Mouse (Mus musculus) olfactory bulb, adult 2 months (tissue): Measurements from ENCODE around the gene Gm9970. TPM values are rescaled to one million over a fixed set of nuclear protein-coding genes. Genes with fewer than 3 reads are reported as not detected.

Source experiments
- H3K27ac ChIP-seq: fragments of 200-500 bp; 2 replicates; pipeline ENCODE4 v1.5.1; 2012; ENCODE audit warnings: low read depth, low read length; ENCODE audit not compliant: insufficient read depth
- H3K4me1 ChIP-seq: fragments of 200-500 bp; 2 replicates; pipeline ENCODE4 v1.6.1; 2012; ENCODE audit warnings: low read length; ENCODE audit not compliant: control insufficient read depth, insufficient read depth
- H3K4me3 ChIP-seq: fragments of 200-500 bp; 2 replicates; pipeline ENCODE4 v1.5.1; 2012; ENCODE audit warnings: mild to moderate bottlenecking, low read depth, low read length, moderate library complexity; ENCODE audit not compliant: insufficient read depth
- CTCF ChIP-seq: fragments of 200-500 bp; IDR thresholded peaks from 2 replicates; pipeline ENCODE4 v1.5.1; 2012; ENCODE audit warnings: low read depth, mild to moderate bottlenecking, low read length, moderate library complexity; ENCODE audit not compliant: insufficient read depth
- POLR2A ChIP-seq: fragments of 200-500 bp; IDR thresholded peaks from 2 replicates; pipeline ENCODE4 v1.6.1; 2012; ENCODE audit warnings: mild to moderate bottlenecking, low read depth, low read length, moderate library complexity; ENCODE audit not compliant: insufficient read depth
- WGBS: fragments of 180-500 bp; shearing (Covaris S2); methylation state at CpG from one replicate; pipeline ENCODE4 v1.1.7; 2018; 5-methylcytosine and 5-hydroxymethylcytosine counted together
- polyA plus RNA-seq: library from polyadenylated mRNA; stranded (reverse); fragments of >200 nt; gene quantifications from 2 replicates; pipeline ENCODE4 v1.2.4, GENCODE M21; 2012; ENCODE audit warnings: low replicate concordance; ENCODE audit not compliant: missing spikeins, insufficient read depth, insufficient read length

The Gm9970 gene
- polyA plus RNA-seq, 1 experiment = not detected

- Histone ChIP-seq H3K4me3 (no peak overlapping the region), H3K4me1 (peaks cover 6% of the 10 kb centered on the region; the same call in 1 of the 2 replicates), H3K27ac (no peak overlapping the region)
- TF ChIP-seq CTCF (no peak), POLR2A (no peak)
- WGBS = 39% methylated on average over 2 of the region's 2 CpGs
Measured at GRCm38 (mm10) chr5:31255971-31256370, 14.9 kb upstream of the Gm9970 start.

DNA sequence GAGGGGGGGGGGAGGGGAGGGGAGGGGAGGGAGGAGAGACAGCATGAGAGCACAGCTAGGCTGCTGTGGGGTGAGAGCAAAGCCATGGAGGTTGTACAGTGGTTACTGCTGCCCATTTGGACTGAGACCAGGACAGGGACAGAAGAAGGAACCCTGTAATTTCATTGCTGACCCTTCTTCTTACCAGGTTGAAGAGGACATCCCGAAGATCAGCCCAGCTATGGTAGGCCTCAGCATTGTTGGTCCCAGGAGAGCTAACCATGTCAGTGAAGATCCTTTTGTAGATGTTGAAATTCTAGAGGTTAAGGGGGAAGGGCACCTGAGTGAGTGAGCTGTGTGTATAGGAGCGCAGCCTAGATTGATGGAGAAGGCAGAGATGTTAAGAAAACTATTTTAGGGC lies 14.3 kb upstream of the Gm9970 start:
- TF ChIP-seq POLR2A = no peak
- TF ChIP-seq CTCF = no peak
- no peak overlapping the region for H3K27ac ChIP-seq
- WGBS = 98% methylated on average over 2 of the region's 2 CpGs

DNA sequence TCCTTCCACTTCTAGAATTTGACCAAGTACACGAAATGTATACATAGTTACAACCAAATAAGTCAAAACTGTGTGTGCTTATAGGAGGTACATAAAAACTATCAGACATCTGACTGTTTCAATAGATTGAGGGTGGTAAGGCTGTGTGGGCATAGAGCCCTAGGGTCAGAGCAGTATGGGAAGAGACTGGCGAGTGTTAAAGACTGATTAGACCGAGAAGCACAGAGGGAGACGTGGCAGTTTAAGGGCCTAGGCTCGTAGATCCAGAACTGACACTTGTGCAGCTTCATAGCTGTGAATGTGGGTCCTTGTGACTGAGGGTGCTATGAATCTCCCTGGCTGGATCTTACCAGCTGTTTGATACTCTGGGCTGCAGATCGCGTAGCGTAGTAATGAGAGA lies 13.9 kb upstream of the Gm9970 start:
- 85% methylated on average over 8 of the region's 8 CpGs for WGBS
- TF ChIP-seq POLR2A (no peak), CTCF (no peak)
- Histone ChIP-seq H3K4me1 (peaks cover 6% of the 10 kb centered on the region; the same call in 1 of the 2 replicates), H3K4me3 (no peak overlapping the region), H3K27ac (no peak overlapping the region)

More for the DNA sequence above, 14.3 kb upstream of the Gm9970 start:
- H3K4me1 ChIP-seq = peaks cover 6% of the 10 kb centered on the region; the same call in 1 of the 2 replicates
- no peak overlapping the region for H3K4me3 ChIP-seq

DNA sequence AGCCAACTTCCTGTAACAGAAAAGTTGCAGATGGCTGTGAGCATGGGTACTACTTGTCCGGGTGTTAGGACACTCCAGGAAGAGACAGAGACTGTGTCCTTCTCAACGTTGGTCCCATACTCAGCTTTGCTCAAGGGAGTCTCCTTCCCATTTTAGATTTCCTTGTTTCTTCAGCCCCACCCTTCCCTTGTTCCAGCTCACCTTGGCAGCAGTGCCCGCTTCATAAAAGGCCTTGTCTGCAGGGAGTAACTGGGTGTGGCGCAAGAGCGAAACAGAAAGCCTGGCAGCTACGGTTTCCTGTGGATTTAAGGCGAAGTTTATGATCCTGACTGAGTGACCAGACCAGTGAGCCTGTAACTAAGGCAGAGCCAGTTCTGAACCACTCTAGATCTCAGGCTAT lies 13.4 kb upstream of the Gm9970 start:
- Histone ChIP-seq H3K4me3 (no peak overlapping the region), H3K4me1 (peaks cover 6% of the 10 kb centered on the region; the same call in 1 of the 2 replicates), H3K27ac (no peak overlapping the region)
- whole genome bisulfite sequencing = 85% methylated on average over 7 of the region's 7 CpGs
- no peak for TF ChIP-seq POLR2A
- no peak for TF ChIP-seq CTCF

DNA sequence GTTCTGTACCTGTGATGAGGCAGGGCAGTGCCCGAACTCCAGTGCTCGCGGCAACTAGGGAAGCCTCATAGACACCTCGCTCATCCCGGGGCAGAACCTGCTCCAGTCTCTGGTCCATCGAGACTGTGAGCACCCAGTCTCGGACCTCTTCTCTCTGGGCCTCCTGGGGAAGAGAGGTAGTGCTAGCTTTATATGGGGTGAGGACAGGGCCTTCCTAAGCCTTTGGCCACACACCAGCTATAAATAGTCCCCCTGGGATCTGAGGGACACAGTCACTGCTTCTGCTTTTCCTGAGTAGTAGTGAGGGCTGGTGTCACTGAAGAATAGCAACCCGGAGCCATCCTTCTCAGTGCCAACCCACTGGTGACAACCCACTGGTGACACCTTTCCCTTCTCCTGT lies 12.8 kb upstream of the Gm9970 start:
- TF ChIP-seq CTCF = no peak
- TF ChIP-seq POLR2A = no peak
- 90% methylated on average over 8 of the region's 8 CpGs for WGBS
- no peak overlapping the region for H3K27ac ChIP-seq

DNA sequence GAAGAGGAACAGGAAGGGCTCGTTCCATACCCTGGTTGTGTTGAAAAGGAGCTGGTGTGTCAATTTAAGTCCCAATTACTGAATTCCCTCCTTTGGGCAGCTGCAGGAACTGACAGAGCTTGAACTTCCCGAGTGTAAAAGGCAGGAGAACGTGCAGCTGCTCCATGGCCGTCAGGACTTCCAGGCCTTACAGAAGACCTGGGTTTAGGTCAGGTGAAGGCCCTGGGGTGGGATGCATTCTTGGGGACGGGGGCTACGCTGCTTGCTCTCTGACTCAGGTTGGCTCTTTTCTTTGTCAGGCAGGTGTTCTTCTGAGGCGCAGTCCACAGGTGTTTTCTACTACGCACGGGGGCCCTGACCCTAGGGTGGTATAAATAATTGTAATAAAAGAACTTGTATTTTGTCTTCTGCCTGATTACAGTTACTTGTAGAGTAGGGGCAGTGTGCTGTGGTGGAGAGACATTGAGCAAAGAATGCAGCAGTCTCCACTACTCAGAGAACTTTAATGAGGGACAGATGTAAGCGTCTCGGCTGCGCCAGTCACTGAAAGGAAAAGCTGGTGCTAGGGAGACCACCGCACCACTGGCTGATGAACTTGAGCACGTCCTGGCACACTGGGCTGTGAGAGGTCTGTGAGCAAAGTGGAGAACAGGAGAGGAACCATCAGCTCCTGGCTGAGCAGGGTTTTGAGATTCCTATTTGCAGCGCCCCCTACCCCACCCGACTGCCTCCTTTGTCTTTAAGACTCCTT lies 11.9 kb upstream of the Gm9970 start:
- H3K27ac ChIP-seq = no peak overlapping the region
- no peak for TF ChIP-seq POLR2A
- TF ChIP-seq CTCF = no peak
- WGBS = 85% methylated on average over 16 of the region's 16 CpGs
- H3K4me1 ChIP-seq = peaks cover 6% of the 10 kb centered on the region; the same call in 1 of the 2 replicates
- H3K4me3 ChIP-seq = no peak overlapping the region

More for the DNA sequence above, 12.8 kb upstream of the Gm9970 start:
- Histone ChIP-seq H3K4me3 (no peak overlapping the region), H3K4me1 (peaks cover 6% of the 10 kb centered on the region; the same call in 1 of the 2 replicates)

DNA sequence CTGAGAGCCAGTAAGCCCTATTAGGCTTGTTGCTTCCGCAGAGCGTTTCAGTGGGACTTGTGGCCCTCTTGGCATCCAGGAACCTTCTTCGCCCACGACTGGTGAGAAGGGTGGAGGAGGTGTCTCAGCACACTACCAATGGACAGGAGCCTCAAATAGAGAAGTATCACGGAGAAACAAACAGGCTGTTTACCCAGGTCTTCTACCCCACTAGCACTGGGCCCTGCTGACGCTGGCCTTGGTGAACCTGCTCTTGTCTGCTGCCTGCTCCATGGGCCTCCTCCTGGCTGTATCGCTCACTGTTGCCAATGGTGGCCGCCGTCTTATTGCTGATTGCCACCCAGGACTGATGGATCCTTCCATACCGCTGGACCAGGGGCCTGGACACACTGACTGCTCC lies 11.1 kb upstream of the Gm9970 start:
- H3K4me1 ChIP-seq = peaks cover 6% of the 10 kb centered on the region; the same call in 1 of the 2 replicates
- no peak overlapping the region for H3K27ac ChIP-seq
- WGBS = 71% methylated on average over 10 of the region's 10 CpGs
- TF ChIP-seq CTCF (no peak), POLR2A (no peak)
- no peak overlapping the region for H3K4me3 ChIP-seq

- no peak within 1 kb of the TSS for H3K27ac ChIP-seq
- peaks cover 6% of the 10 kb centered on the region; the same call in 1 of the 2 replicates for H3K4me1 ChIP-seq
- TF ChIP-seq POLR2A = no peak
- TF ChIP-seq CTCF = no peak
- WGBS = 28% methylated on average over 47 of the region's 47 CpGs
- H3K4me3 ChIP-seq = no peak within 1 kb of the TSS
Measured at GRCm38 (mm10) chr5:31251541-31252101, 10.6 kb upstream of the Gm9970 start, which contains the start of gene Krtcap3. TSS of gene Krtcap3 (plus strand) at chr5:31251691.

DNA sequence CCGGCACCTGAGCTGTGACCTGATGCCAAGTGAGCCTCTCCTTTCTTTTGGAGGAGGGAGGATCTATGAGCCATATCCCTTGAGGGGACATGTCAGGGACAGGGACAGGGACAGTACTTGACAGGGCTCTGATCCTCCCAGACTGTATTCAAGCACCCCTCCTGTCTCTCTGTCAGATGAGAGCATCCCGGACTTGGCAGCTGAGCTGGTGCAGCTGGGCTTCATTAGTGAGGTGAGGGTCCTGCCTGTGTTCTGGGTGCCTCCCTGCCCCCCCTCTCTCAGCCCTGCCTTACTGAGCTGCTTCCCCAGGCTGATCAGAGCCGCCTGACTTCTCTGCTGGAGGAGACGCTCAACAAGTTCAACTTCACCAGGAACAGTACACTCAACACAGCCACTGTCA lies 9.7 kb upstream of the Gm9970 start:
- TF ChIP-seq POLR2A (no peak), CTCF (no peak)
- H3K4me3 ChIP-seq = no peak overlapping the region
- no peak overlapping the region for H3K27ac ChIP-seq
- WGBS = 51% methylated on average over 4 of the region's 4 CpGs
- H3K4me1 ChIP-seq = peaks cover 6% of the 10 kb centered on the region; the same call in 1 of the 2 replicates
